ENCODE assay signal across 8 mouse cellular contexts in the genomic region with DNA sequence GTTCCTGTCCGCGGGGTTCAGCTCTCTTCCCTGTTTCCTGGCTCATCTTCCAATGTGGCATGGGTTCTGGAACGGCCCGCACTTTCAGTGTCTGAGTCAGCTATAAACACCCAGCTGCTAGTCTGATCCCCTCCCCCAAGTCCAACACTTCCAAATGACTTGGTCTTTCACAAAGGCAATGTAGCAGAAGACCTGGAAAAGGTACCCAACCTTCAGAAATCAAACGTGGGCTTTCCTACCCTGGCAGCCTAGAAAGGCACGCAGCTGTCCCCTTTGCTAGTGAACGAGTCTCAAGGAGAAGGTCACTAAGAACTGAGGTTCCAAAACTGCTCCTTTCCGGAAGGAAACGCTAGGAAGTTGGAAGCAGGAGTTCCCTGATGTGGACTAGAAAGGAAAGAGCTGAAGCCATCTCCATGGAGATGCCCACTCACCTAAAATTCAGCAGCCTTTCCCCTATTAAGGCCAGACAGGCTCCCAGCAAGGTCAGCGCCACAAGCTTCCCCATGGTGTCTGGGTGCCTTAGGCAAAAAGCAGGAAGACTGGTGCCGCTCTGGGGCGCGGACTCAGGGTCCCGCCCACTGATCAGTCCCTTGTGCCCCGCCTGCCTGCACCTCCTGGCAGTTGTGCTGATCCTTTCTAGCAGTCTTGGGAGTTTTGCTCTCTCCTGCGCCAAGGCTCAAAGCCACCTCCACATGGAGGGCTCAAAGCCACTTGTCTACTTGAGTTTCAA. TPM values are rescaled to one million over a fixed set of nuclear protein-coding genes. Genes with fewer than 3 reads are reported as not detected.
DNase-seq lines count a peak whose midpoint lies in the region; ATAC-seq and TF ChIP-seq lines count a peak whose summit lies in the region.

Gene Pon3 (minus strand): TSS at position 565 of the 730 bp plus-strand sequence.

- H3K27me3 ChIP-seq in forebrain, embryonic 13.5 days: no peaks in the 10 kb centered on the region
- no peaks in the 10 kb centered on the region for H3K27me3 ChIP-seq in small intestine, adult 2 months (ENCODE audit: control insufficient read depth, insufficient read depth, low read length)

- 16% methylated on average over 16 of the region's 16 CpGs for WGBS in forebrain, embryonic 13.5 days
- 2% methylated on average over 16 of the region's 16 CpGs for WGBS in small intestine, adult 2 months

- H3K4me1 ChIP-seq in forebrain, embryonic 13.5 days: peaks cover 13% of the 10 kb centered on the region; the same call in 1 of the 2 replicates
- peaks cover 4% of the 10 kb centered on the region; the same call in 1 of the 2 replicates for H3K4me1 ChIP-seq in small intestine, adult 2 months (ENCODE audit: control insufficient read depth, insufficient read depth, insufficient read length, low read length)

- H3K9me3 ChIP-seq in forebrain, embryonic 13.5 days (replicated peaks): no peaks in the 10 kb centered on the region

- H3K4me3 ChIP-seq in forebrain, embryonic 13.5 days: peak within 1 kb of the TSS; percentile 26
- H3K4me3 ChIP-seq in layer of hippocampus, adult 2 months: peak within 1 kb of the TSS; percentile 28
- peak within 1 kb of the TSS; percentile 75 for H3K4me3 ChIP-seq in small intestine, adult 2 months (ENCODE audit: low read depth, low read length)

- H3K27ac ChIP-seq in forebrain, embryonic 13.5 days: no peak within 1 kb of the TSS
- no peak within 1 kb of the TSS for H3K27ac ChIP-seq in layer of hippocampus, adult 2 months
- H3K27ac ChIP-seq in small intestine, adult 2 months (ENCODE audit: insufficient read depth, low read depth, low read length): 0 out of 2 replicates have a peak within 1 kb of the TSS, but pooled peaks have one; percentile 7

- peak; percentile 82; the same call in 1 of the 2 replicates for TF ChIP-seq POLR2A in small intestine, adult 2 months (IDR thresholded peaks at IDR 0.05; ENCODE audit: low read depth, low read length)

- ATAC-seq in forebrain, embryonic 13.5 days: peak; percentile 84
- ATAC-seq in megakaryocyte, adult 5-6 weeks (ENCODE audit: poor library complexity, severe bottlenecking): peak; percentile 98

- DNase-seq in ES-CJ7 (ENCODE audit: low read depth, low spot score): peak; percentile 76
- DNase-seq in adrenal gland, postnatal 36 days: peak; percentile 85 to 87
- DNase-seq in heart, postnatal 4 days: peak; percentile 61
- no peak for DNase-seq in layer of hippocampus, adult 2 months (ENCODE audit: low spot score in 2 of 2)
- DNase-seq in cerebellum, adult 18-20 months: no peak

- no peaks in the 10 kb centered on the region for H3K36me3 ChIP-seq in forebrain, embryonic 13.5 days (ENCODE audit: poor library complexity, severe bottlenecking)
- no peaks in the 10 kb centered on the region for H3K36me3 ChIP-seq in small intestine, adult 2 months (ENCODE audit: control insufficient read depth, insufficient read depth, low read length)

- no peak within 1 kb of the TSS for H3K9ac ChIP-seq in forebrain, embryonic 13.5 days

- no peak for TF ChIP-seq CTCF in layer of hippocampus, adult 2 months (conservative IDR thresholded peaks at IDR 0.05)
- TF ChIP-seq CTCF in small intestine, adult 2 months (IDR thresholded peaks at IDR 0.05; ENCODE audit: extremely low read depth, insufficient read length, insufficient replicate concordance, low read depth, low read length): 0 out of 2 replicates have a peak, but pooled peaks have one; percentile 12

- H3K4me2 ChIP-seq in forebrain, embryonic 13.5 days: peak within 1 kb of the TSS; percentile 55

RNA-seq across cellular contexts. Expression of gene Pon3, which starts in this region (rescaled TPM):
- 100 to 1,000 TPM in 1 of 2 experiments, 10 to 100 TPM in 1; 75.7 to 165 TPM for total RNA-seq in adrenal gland, postnatal 36 days (2021)
- 2.9 and 3.5 TPM in 2 replicates for polyA plus RNA-seq in forebrain, embryonic 13.5 days (2015; fragmentation: Nextera tagmentation; extraction: Ambion mirVana)
- 10 to 100 TPM; 25.1 to 25.8 TPM for total RNA-seq in heart, postnatal 4 days (2021)
- total RNA-seq in layer of hippocampus, adult 2 months (2021): 1 to 10 TPM; 2.5 to 3.3 TPM
- total RNA-seq in megakaryocyte, adult 5-6 weeks (2015): 6.4 and 12.0 TPM in 2 replicates
- 3.9 and 8.7 TPM in 2 replicates for total RNA-seq in megakaryocyte, adult 5-6 weeks (2017)
- 3.8 and 7.1 TPM in 2 replicates for polyA plus RNA-seq in small intestine, adult 2 months (2012; rRNA removed)

Comparison
In these comparisons a context has a peak if more than half of its experiments do, and no peak if none do; other contexts are left out.
1. DNase-seq: peak in ES-CJ7 (single experiment), adrenal gland, postnatal 36 days (2 of 2) and heart, postnatal 4 days (single experiment); none in layer of hippocampus, adult 2 months (0 of 2) and cerebellum, adult 18-20 months (0 of 2).
2. Peak in every context shown above with its lines, with median percentiles within 50 percentile points of each other: H3K4me3 ChIP-seq.